Mouse (Mus musculus) retina, embryonic 14.5 days (tissue): Measurements from ENCODE around the gene Olfr24.
"Not testable (repeated sequence)": the region's sequence is repeated elsewhere in the genome, so short reads cannot be mapped to it uniquely, and the experiment has no call there.

Source experiments
- DNase-seq: peaks from one replicate; pipeline ENCODE4 v3.0.0-alpha.2; 2015; ENCODE audit warnings: low spot score

Olfr24 gene

GRCm38 (mm10) chr9:18763896-18764295, at the start of gene Olfr24:
Olfr24 (minus strand) TSS chr9:18763996.
- no peak for DNase-seq

DNA sequence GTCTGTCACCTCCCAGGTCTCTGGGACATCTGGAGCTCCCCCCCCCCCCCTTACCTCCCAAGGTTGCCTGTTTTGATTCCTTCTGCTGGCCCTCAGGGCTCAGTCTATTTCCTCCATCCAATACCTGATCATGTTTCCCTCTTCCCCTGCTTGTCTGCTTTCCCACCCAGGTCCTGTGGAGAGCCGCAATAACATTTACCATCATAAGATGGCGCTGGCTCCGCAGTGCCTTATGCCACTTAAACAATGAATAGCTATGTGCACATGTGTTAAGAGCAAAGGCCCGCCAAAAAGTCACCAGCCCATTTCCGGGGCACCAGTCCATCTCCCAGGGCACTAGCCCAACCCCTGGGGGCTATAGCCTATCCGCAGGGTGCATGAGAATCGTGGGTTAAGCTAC, 21.5 kb upstream of the Olfr24 start:
- no peak for DNase-seq

- no peak for DNase-seq
These were observed 15.7 kb upstream of the Olfr24 start for GRCm38 (mm10) chr9:18779476-18779875.

DNA sequence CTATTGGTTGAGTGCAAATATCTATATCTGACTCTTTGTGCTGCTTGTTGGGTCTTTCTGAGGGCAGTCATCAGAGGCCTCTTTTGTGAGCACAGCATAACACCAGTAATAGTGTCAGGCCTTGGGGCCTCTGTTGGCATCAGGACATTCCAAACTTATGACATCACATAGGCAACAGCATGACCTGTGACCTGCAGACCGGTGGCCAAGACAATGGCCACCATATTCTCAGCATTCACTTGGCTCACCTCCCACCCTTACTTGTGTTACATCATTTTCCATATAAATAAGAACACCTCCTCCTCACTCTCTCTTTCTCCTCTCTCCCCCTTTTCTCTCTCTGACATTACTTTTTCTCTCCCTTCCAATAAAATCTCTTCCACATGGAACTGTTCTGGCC, 15.2 kb upstream of the Olfr24 start:
- DNase-seq = no peak

GRCm38 (mm10) chr9:18755595-18755994, 8.2 kb downstream of the Olfr24 start:
- DNase-seq = no peak

GRCm38 (mm10) chr9:18744639-18745038, 19.2 kb downstream of the Olfr24 start:
- DNase-seq = peak; percentile 62

GRCm38 (mm10) chr9:18734177-18734576, 29.6 kb downstream of the Olfr24 start:
- DNase-seq = not testable (repeated sequence)

GRCm38 (mm10) chr9:18722712-18723099, 41.1 kb downstream of the Olfr24 start:
- DNase-seq = peak; percentile 47

DNA sequence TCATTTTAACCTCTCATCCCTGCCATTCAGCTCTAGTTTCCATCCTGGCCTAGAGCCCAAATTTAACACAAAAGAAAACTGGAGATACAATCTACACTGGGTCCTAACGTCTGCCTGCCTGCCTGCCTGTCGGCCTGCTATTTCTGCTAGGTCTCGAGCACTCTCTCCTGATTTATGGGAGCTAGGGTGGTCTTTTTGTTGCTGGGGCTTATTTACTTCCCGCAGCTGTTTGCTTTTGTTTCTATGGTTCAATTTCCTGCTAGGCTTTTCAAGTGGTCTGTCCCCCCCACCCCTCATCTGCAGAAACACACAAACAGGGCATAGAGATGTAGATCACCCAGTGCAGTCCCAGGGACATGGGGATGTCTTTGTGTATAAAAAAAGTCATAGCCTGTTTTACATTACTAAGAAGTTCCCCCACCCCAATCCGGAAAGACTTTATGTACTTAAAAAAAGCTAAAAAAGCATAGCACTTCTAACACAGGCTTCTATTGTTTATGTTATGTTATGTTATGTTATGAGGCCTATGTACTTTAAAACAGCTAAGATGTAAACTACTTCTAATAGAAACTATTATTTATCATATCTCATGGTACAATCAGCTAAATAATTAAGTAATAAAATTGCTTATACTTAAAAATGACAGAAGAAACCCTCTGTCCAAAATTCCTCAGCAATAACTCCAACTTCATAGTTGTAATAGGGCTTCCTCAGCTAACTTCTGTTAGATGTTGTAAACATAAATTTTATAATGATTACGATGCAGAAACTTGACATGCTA, 41.7 kb downstream of the Olfr24 start:
- DNase-seq = peak; percentile 20

- DNase-seq = no peak
These were observed 42.8 kb downstream of the Olfr24 start for GRCm38 (mm10) chr9:18721011-18721410.

DNA sequence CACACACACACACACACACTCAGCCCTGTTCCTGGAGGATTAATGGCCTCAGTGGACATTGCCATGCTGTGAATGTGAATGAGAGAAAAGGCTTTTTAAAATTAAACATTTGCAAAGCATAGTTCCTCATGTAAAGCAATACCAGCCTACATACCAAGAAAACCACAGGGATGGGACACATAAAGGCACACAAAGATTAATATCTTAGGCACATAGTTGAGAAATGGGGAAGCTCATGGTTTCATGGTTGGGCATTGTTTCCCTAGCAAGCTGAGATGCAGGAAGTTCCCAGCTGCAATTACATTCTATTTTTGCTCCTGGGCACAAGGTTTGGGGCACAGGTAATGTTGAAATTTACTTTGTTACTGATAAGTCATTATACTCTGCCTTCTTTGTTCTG, 58.2 kb downstream of the Olfr24 start:
- no peak for DNase-seq
